Mouse (Mus musculus): ENCODE measurements at regions not wholly inside any gene's neighbourhood (a gene's known extent, or its start where the extent isn't known, plus 50 kb on each side); places are given as distances from the start of the nearest gene placed in this dataset.

GRCm38 (mm10) chr9:13988901-13989300, 161.4 kb downstream of the Fam76b start:
- H3K36me3 ChIP-seq: no peaks in the 10 kb centered on the region
- H3K27me3 ChIP-seq: no peaks in the 10 kb centered on the region
- H3K9me3 ChIP-seq: no peaks in the 10 kb centered on the region
- H3K4me3 ChIP-seq: no peak overlapping the region
- no peak overlapping the region for H3K9ac ChIP-seq
- no peaks in the 10 kb centered on the region for H3K4me1 ChIP-seq (replicated peaks)
- H3K27ac ChIP-seq (replicated peaks): no peak overlapping the region
- WGBS: 85% methylated on average over 4 of the region's 4 CpGs
- no peak overlapping the region for H3K4me2 ChIP-seq
- no peak for ATAC-seq (ENCODE audit: low read depth)

DNA sequence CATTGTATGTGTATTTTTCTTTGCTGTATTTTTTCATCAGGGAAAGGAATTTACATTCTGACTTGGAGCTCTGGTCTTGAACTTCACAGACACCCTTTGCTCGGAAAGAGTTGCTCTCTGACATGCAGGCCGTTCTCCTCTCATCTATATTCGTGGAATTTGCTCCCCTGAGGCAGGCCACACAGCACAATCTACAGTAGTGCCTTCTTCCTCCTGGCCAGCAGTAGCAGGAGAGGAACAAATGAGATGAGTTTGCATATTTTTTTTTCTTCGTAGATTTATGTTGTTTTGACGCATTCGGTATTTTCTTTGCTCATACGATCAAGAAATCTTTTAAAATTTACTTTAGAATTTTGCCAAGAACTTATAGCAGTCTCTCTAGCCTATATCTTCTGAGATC, 163.4 kb downstream of the Fam76b start:
- Histone ChIP-seq H3K27me3 (no peaks in the 10 kb centered on the region), H3K4me3 (no peak overlapping the region), H3K9ac (no peak overlapping the region), H3K4me2 (no peak overlapping the region), H3K4me1 (replicated peaks) (no peaks in the 10 kb centered on the region), H3K36me3 (no peaks in the 10 kb centered on the region), H3K9me3 (no peaks in the 10 kb centered on the region), H3K27ac (replicated peaks) (no peak overlapping the region)
- no peak for ATAC-seq (ENCODE audit: low read depth)
- WGBS: 71% methylated on average over 7 of the region's 7 CpGs

DNA sequence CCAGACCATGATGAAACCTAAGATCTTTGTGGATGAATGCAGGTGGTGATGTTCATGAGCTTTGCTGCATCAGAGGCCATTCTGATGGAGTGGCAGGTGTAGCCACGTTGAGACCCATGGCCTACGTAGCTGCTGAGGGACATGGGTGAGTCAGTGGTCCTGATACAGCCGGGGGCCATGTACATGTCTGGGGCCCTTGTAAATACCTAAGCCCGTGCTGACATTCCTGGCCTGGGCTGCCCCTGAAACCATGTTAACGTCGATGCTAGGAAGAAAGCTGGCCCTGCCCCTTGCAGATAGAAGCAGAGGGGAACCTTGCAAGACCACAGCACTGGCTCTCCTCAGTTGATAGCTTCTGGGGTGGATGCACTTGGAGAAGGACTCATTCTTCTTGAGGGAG, 165.2 kb downstream of the Fam76b start:
- Histone ChIP-seq H3K4me2 (no peak overlapping the region), H3K36me3 (no peaks in the 10 kb centered on the region), H3K9me3 (no peaks in the 10 kb centered on the region), H3K27ac (replicated peaks) (no peak overlapping the region), H3K4me1 (replicated peaks) (no peaks in the 10 kb centered on the region), H3K27me3 (no peaks in the 10 kb centered on the region), H3K4me3 (no peak overlapping the region), H3K9ac (no peak overlapping the region)
- no peak for ATAC-seq (ENCODE audit: low read depth)
- 95% methylated on average over 6 of the region's 6 CpGs for WGBS

- ATAC-seq (ENCODE audit: low read depth): no peak
- no peaks in the 10 kb centered on the region for H3K4me1 ChIP-seq (replicated peaks)
- no peak overlapping the region for H3K4me3 ChIP-seq
- 74% methylated on average over 4 of the region's 4 CpGs for WGBS
- H3K4me2 ChIP-seq: no peak overlapping the region
- H3K36me3 ChIP-seq: no peaks in the 10 kb centered on the region
- no peak overlapping the region for H3K27ac ChIP-seq (replicated peaks)
- H3K9ac ChIP-seq: no peak overlapping the region
- no peaks in the 10 kb centered on the region for H3K27me3 ChIP-seq
- H3K9me3 ChIP-seq: no peaks in the 10 kb centered on the region
These were observed 171.8 kb downstream of the Fam76b start for GRCm38 (mm10) chr9:13999358-13999757.

- 76% methylated on average over 7 of the region's 7 CpGs for WGBS
- H3K4me1 ChIP-seq (replicated peaks): no peaks in the 10 kb centered on the region
- H3K9me3 ChIP-seq: no peaks in the 10 kb centered on the region
- no peak overlapping the region for H3K27ac ChIP-seq (replicated peaks)
- no peak overlapping the region for H3K4me2 ChIP-seq
- no peaks in the 10 kb centered on the region for H3K27me3 ChIP-seq
- H3K36me3 ChIP-seq: no peaks in the 10 kb centered on the region
- no peak overlapping the region for H3K9ac ChIP-seq
- no peak for ATAC-seq (ENCODE audit: low read depth)
- no peak overlapping the region for H3K4me3 ChIP-seq
These were observed 174.0 kb downstream of the Fam76b start for GRCm38 (mm10) chr9:14001517-14001916.

- H3K9ac ChIP-seq: no peak overlapping the region
- 58% methylated on average over 2 of the region's 2 CpGs for WGBS
These were observed 174.7 kb downstream of the Fam76b start for GRCm38 (mm10) chr9:14002236-14002635.

GRCm38 (mm10) chr9:14003163-14003562, 175.6 kb downstream of the Fam76b start:
- H3K27me3 ChIP-seq: no peaks in the 10 kb centered on the region
- H3K27ac ChIP-seq (replicated peaks): no peak overlapping the region
- 85% methylated on average over 3 of the region's 3 CpGs for WGBS
- H3K4me2 ChIP-seq: no peak overlapping the region
- ATAC-seq (ENCODE audit: low read depth): no peak
- no peaks in the 10 kb centered on the region for H3K4me1 ChIP-seq (replicated peaks)
- H3K36me3 ChIP-seq: no peaks in the 10 kb centered on the region
- H3K9me3 ChIP-seq: no peaks in the 10 kb centered on the region
- no peak overlapping the region for H3K4me3 ChIP-seq
- no peak overlapping the region for H3K9ac ChIP-seq

More at GRCm38 (mm10) chr9:14002236-14002635, 174.7 kb downstream of the Fam76b start:
- no peak overlapping the region for H3K27ac ChIP-seq (replicated peaks)
- H3K9me3 ChIP-seq: no peaks in the 10 kb centered on the region
- no peaks in the 10 kb centered on the region for H3K4me1 ChIP-seq (replicated peaks)
- H3K4me3 ChIP-seq: no peak overlapping the region
- H3K4me2 ChIP-seq: no peak overlapping the region
- H3K27me3 ChIP-seq: no peaks in the 10 kb centered on the region
- no peaks in the 10 kb centered on the region for H3K36me3 ChIP-seq
- no peak for ATAC-seq (ENCODE audit: low read depth)

DNA sequence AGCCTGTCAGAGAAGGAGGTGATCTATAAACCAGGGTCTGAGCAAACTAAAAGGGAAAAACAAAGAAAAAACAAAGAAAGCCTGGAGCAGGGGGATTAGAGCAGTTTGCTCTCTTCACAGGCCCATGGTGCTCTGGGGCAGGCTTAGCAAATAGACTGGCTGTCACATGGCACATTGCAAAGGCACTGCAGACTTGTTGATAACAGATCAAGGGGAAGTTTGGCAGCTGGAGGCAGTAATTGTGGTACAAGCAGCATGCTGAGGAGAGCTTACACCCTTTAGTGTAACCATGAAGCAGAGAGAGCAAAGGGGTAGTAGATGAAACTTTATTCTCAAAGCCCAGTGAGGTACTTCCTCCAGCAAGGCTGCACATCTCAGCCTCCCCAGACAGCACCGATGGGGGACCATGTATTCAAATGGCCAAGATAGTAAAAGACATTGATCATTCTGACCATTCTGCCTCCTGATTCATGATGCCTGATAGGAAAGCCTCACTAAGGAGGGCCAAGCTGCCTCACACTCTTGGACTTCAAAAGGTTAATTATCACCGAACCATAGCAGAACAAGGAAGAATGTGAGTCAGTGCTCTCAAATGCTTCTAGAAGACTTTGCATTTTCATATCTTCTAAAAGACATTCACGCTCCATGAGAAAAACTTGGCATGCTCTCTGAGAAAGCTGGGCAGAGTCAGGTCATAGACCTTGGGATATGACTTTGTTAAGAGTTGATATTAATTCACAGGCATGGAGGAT, 178.9 kb downstream of the Fam76b start:
- Histone ChIP-seq H3K27me3 (no peaks in the 10 kb centered on the region), H3K27ac (replicated peaks) (no peak overlapping the region), H3K9me3 (no peaks in the 10 kb centered on the region), H3K4me1 (replicated peaks) (no peaks in the 10 kb centered on the region; the same call in 1 of the 2 replicates), H3K4me2 (no peak overlapping the region), H3K9ac (no peak overlapping the region), H3K4me3 (no peak overlapping the region), H3K36me3 (no peaks in the 10 kb centered on the region)
- 86% methylated on average over 3 of the region's 3 CpGs for WGBS
- no peak for ATAC-seq (ENCODE audit: low read depth)

- WGBS: 85% methylated on average over 5 of the region's 5 CpGs
These were observed 181.9 kb downstream of the Fam76b start for GRCm38 (mm10) chr9:14009451-14009850.

GRCm38 (mm10) chr9:14010261-14010949, 182.9 kb downstream of the Fam76b start:
- H3K4me2 ChIP-seq: no peak overlapping the region
- ATAC-seq (ENCODE audit: low read depth): no peak
- 36% methylated on average over 5 of the region's 5 CpGs for WGBS
- H3K36me3 ChIP-seq: no peaks in the 10 kb centered on the region
- no peaks in the 10 kb centered on the region for H3K27me3 ChIP-seq
- H3K27ac ChIP-seq (replicated peaks): no peak overlapping the region
- H3K9ac ChIP-seq: no peak overlapping the region
- H3K9me3 ChIP-seq: no peaks in the 10 kb centered on the region
- no peak overlapping the region for H3K4me3 ChIP-seq
- no peaks in the 10 kb centered on the region; the same call in 1 of the 2 replicates for H3K4me1 ChIP-seq (replicated peaks)

More at GRCm38 (mm10) chr9:14009451-14009850, 181.9 kb downstream of the Fam76b start:
- Histone ChIP-seq H3K27ac (replicated peaks) (no peak overlapping the region), H3K4me2 (no peak overlapping the region), H3K9ac (no peak overlapping the region), H3K36me3 (no peaks in the 10 kb centered on the region), H3K4me3 (no peak overlapping the region), H3K27me3 (no peaks in the 10 kb centered on the region), H3K9me3 (no peaks in the 10 kb centered on the region), H3K4me1 (replicated peaks) (no peaks in the 10 kb centered on the region; the same call in 1 of the 2 replicates)
- ATAC-seq (ENCODE audit: low read depth): no peak

DNA sequence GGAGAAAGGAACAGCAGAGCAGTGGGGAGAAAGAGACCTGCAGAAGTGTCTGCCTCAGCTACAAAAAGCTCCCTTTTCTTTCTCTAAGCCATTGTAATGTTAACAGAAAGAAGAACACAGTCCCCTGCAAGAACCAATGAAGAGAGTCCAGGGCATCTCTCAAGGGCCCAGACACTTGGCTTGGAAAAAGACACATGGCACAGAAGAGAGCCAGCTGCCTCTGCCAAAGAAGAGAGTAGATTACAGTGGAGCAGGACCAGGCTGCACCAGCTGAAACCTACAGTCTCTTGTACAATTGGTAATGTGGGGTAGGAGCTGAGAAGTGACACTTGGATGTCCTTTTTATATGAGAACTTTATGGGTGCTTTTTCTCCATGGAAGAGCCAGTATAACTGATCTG, 196.7 kb downstream of the Fam76b start:
- no peak for ATAC-seq (ENCODE audit: low read depth)
- Histone ChIP-seq H3K36me3 (no peaks in the 10 kb centered on the region), H3K4me2 (no peak overlapping the region), H3K27ac (replicated peaks) (no peak overlapping the region), H3K4me1 (replicated peaks) (no peaks in the 10 kb centered on the region), H3K4me3 (no peak overlapping the region), H3K9ac (no peak overlapping the region), H3K27me3 (no peaks in the 10 kb centered on the region), H3K9me3 (no peaks in the 10 kb centered on the region)

DNA sequence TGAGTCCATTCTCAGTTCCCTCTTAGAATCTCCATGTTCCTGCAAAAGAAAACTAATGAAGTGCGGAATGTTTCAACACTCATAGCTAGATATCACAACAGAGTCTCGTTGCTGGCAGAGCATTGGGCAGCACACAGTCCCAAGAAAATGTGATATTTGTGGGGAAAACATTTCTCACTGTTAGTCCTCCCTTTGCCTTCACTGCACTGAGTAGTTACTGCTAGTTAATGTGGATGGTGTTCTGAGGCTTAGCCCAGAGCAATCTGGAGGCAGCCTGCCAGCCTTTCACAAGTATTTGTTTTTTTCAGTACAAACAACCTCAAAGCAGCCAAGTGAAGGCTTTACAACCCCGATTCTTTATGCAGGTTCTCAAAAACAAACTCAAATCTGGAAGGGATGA, 197.2 kb downstream of the Fam76b start:
- no peak overlapping the region for H3K9ac ChIP-seq
- H3K4me1 ChIP-seq (replicated peaks): no peaks in the 10 kb centered on the region
- no peaks in the 10 kb centered on the region for H3K36me3 ChIP-seq
- no peak for ATAC-seq (ENCODE audit: low read depth)
- H3K27ac ChIP-seq (replicated peaks): no peak overlapping the region
- H3K9me3 ChIP-seq: no peaks in the 10 kb centered on the region
- no peak overlapping the region for H3K4me3 ChIP-seq
- no peak overlapping the region for H3K4me2 ChIP-seq
- WGBS: 73% methylated on average over 3 of the region's 3 CpGs
- H3K27me3 ChIP-seq: no peaks in the 10 kb centered on the region
